Mouse (Mus musculus) right cerebral cortex, adult 18-20 months (tissue): Measurements from ENCODE around the gene Etv3.
A peak's percentile ranks its signal among the peaks of the same experiment; 100 is the strongest.
"Not testable (repeated sequence)": the region's sequence is repeated elsewhere in the genome, so short reads cannot be mapped to it uniquely, and the experiment has no call there.

Experiments used
- DNase-seq: peaks from one replicate; pipeline ENCODE4 v3.0.0; 2022; ENCODE audit warnings: mixed read lengths

Gene Etv3

GRCm38 (mm10) chr3:87525043-87525836, at the start of gene Etv3:
Etv3 (plus strand) TSS chr3:87525407.
- DNase-seq, result peak; percentile 92

DNA sequence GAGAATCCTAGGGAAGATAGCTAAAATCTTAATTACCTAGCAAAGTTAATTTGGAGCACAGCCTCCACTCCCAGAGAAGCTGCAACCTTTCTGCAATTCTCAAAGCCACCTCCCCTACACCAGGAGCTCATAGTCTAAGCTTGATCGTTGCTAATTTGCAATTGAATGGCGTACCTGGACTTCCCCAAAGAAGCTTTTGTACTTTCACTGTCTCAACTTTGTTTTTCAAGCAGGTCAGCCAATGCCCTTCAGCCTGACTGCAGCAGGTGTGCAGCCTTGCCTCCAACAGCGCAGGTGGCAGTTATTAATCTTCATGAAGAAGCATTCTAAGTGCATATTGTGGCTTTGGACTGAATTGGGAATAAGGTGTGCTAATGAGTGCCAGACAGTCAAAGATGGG, 47.3 kb upstream of the Etv3 start:
- not testable (repeated sequence) for DNase-seq

GRCm38 (mm10) chr3:87478596-87478995, 46.6 kb upstream of the Etv3 start:
- DNase-seq, result not testable (repeated sequence)

- DNase-seq, result not testable (repeated sequence)
These were observed 46.0 kb upstream of the Etv3 start for GRCm38 (mm10) chr3:87479230-87479629.

- no peak for DNase-seq
These were observed 37.8 kb upstream of the Etv3 start for GRCm38 (mm10) chr3:87487392-87487791.

DNA sequence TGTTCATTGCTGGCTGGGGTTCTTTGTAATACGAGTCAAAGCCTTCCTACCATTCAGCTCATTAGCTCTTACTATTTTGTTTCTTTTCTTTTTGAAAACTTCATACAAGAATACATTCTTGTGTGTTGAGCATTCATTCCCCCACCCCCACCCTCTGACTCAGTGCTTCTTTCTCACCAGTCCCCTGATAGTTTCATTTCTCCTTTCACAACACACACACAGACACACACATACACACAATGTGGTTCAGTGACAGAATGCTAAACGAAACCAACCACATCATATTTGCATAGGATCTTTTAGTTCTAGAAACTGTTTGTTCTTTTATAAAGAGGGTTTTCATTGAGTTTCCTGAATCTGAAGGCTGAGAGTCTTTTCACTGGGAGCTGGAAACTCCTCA, 37.3 kb upstream of the Etv3 start:
- DNase-seq, result no peak

GRCm38 (mm10) chr3:87498266-87498665, 26.9 kb upstream of the Etv3 start:
- no peak for DNase-seq

- peak; percentile 74 for DNase-seq
These were observed 26.1 kb upstream of the Etv3 start for GRCm38 (mm10) chr3:87499072-87499471.

GRCm38 (mm10) chr3:87500088-87501055, 24.8 kb upstream of the Etv3 start:
- DNase-seq, result no peak

- no peak for DNase-seq
These were observed 24.1 kb upstream of the Etv3 start for GRCm38 (mm10) chr3:87501151-87501550.

GRCm38 (mm10) chr3:87502771-87503170, 22.4 kb upstream of the Etv3 start:
- no peak for DNase-seq

DNA sequence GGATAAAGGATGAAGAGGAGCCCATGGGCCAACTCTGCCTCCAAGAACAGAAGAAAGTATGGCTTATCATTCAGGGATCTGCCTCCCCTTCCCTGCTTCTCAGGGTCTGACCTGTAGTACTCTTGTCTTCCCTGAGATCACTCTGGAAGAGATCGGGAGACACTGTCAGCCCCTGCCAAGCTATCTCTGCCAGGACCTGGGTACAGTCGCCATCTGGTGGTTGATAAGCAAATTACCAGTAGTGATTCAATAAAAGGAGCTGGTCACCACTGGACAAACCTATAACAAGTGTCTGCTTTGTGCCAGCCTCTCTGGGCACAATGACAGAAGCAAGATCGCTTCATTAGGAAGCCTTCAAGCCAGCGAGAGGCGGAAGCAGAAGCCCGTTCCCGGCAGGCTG, 20.9 kb upstream of the Etv3 start:
- DNase-seq, result peak; percentile 17

DNA sequence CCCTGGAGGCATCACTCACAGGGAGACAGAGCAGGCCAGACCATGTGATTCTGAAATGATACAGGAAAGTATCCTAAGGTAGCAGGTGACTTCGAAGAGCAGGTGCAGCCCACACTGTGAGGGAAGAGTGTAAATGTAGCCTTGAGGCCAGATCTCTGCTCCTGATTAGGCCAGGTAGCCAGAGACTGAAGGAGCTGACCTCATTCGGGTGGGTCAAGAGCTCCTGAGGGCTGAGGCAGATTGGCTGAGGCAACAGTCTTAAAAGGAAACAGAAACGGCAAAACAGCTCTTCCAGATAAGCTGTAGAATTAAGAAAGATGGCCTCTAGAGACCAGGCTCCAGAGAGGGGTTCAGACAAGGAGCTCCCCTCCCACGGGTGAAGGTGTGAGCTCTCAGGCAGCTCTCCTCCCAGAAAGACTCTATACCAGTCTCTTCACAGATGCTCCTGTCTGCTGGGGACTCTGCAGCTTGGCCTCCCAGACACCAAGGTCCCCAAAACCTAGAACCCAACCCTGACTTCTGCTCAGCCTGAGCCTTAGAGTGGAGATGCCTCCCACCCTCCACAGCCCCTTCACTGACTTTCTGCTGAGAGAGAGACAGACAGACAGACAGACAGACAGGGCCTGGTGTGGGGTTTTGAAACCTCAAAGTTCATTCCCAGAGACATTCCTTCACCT, 20.3 kb upstream of the Etv3 start:
- DNase-seq, result no peak

DNA sequence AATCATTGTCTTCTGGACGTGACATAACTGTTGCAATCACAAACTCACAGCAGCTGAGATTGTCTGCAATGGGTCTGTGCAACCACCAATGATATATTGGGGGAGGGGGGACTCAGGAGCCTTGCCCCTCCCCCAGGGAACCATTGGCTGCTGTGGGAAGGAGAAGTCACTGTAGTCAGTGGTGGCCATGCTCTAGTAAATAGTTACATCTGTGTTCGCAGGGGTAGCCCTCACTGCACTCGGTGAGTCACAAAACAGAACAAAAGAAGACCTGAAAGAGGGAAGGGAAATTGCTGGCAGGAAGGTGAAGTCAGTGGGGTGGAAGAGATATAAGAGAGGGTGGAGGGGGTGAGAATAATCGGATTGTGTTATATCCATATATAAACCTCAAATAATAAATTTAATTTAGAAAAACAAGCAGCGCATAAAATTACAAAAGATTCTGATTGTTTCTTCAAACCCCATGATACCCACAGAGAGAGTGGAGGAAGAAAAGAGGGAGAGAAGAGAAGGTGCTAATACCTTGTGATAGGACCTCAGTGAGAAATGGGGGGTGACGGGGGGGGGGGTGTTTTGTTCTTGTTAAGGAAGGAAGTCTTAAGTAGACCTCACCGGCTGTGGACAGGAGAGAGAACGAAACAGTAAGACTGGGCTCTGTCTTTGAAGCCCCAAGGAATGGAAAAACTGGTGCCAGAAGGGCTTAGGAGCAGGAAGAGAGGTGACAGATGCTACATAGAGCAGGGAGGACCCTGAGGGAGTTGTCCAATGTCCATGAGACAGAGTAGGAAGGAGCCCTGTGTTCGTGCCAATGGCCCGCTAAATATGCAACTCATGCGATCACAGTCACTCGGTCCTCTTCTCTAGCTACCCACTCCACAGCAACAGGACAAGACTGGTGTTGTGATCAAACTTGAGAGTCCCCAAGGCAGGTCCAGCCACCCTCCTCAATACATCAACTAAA, 18.5 kb upstream of the Etv3 start:
- DNase-seq, result no peak

DNA sequence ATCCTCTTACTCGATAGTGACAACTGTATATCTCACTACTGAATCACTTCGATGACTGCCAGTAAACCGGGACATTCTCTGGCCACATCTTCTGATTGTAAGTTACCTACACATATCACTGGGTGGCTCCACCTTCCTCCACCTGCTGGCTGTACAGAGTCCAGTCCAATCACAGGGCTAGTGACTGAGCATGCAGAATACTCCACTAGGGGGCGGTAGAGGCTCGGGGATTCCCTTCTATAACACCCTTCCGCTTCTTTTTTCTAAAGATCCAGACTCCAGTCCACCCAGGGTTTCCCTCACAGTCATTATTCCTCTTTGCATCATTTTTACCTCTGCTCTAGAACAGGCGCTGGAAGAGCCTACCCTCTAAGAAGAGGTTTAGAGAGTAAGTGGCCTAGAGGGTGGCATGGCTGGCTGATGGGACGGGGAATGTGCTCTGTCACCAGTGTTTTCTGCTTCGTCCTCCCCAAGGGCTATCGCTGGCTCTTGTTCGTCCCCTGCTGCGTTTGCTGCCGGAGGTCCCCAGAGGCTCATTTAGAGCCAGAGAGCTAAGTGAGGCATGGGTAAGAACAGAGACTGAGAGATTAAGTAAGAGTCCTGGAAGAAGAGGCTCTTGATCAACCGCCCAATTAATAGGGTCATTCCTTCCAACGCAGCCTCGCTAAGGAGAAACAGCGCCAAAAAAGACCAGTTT, 16.9 kb upstream of the Etv3 start:
- peak; percentile 75 for DNase-seq

DNA sequence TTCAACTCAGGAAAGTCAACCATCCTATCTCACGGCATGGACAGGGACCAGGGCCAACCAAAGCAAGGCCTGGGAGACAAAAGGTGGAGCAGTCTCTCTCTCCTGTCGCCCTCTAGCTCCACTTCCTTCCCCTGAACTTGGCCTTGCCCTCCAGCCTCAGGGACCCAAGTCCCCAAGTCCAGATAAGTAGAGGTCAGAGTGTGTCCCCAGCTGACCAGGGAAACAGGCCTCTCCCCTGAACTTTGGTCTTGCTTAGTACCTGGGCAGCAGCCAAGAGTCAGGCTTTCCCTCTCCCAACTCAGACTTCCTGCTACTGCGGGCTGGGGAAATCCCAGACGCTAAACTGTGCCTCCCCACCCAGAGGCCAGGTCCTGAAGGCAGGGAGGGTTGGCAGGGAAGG, 16.1 kb upstream of the Etv3 start:
- DNase-seq, result no peak

GRCm38 (mm10) chr3:87510832-87511231, 14.4 kb upstream of the Etv3 start:
- no peak for DNase-seq

DNA sequence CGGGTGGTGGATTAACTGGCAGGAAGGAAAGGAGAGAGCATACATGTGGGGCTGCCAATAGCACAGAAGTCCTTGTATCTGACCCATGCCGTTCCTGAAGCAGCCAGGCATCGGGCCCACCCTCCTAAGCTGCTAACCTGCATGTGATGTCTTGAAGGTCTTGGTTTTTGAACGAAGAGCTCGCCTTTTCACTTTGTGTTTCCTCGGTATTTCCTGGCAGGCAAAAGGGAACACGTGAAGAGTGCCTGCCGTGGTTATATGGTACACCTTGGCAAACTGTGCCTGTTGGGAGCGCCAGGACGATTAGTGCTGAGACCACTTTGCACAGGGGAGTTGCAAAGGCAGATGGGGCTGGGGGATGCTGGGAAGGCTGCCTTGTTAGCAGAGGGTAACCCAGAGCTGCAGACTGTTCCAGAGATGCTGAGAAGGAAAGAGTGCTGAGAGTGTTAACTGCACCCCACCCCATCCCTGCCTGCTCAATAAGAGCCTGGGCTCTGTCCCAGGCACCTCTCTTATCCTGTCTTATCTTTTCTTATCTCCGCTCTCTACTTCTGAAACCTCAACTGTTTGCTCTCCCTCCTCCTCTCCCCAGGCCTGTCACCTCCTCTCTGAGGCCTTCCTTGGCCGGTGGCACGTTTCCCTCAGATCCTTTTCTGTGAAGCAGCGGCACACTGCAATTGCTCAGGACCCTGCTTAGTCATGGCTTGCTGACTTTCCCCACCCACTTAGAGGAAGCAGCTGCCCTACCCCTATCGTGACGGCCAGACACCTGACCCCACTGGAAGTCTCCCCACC, 13.0 kb upstream of the Etv3 start:
- no peak for DNase-seq

- no peak for DNase-seq
These were observed 9.6 kb upstream of the Etv3 start for GRCm38 (mm10) chr3:87515567-87516081.

- DNase-seq, result no peak
These were observed 6.8 kb upstream of the Etv3 start for GRCm38 (mm10) chr3:87518425-87518824.
